Mouse (Mus musculus) embryonic facial prominence, embryonic 15.5 days (tissue): ENCODE data around the gene Hmgcl. TPM values are rescaled to one million over a fixed set of nuclear protein-coding genes. Genes with fewer than 3 reads are reported as not detected.
"Not testable (repeated sequence)": the region's sequence is repeated elsewhere in the genome, so short reads cannot be mapped to it uniquely, and the experiment has no call there.

Source experiments
- ATAC-seq: fragments of 200-750 bp; cut with Nextera tagmentation; 2 replicates; pipeline ENCODE4 v1.8.0; 2017; ENCODE audit warnings: low read depth, moderate TSS enrichment; ENCODE audit not compliant: insufficient number of reproducible peaks, low FRiP score, low TSS enrichment
- H3K27ac ChIP-seq: fragments of 300-500 bp; sonication (generic); replicated peaks from 2 replicates; pipeline ENCODE4 v1.5.1; 2015; ENCODE audit warnings: mild to moderate bottlenecking, inconsistent platforms
- H3K27me3 ChIP-seq: fragments of 300-500 bp; sonication (generic); 2 replicates; pipeline ENCODE4 v1.6.1; 2015; ENCODE audit warnings: inconsistent platforms
- H3K36me3 ChIP-seq: fragments of 300-500 bp; sonication (generic); 2 replicates; pipeline ENCODE4 v1.6.1; 2015; ENCODE audit warnings: mild to moderate bottlenecking, inconsistent platforms
- H3K4me1 ChIP-seq: fragments of 300-500 bp; sonication (generic); 2 replicates; pipeline ENCODE4 v1.6.1; 2015; ENCODE audit warnings: inconsistent platforms
- H3K4me2 ChIP-seq: fragments of 300-500 bp; sonication (generic); replicated peaks from 2 replicates; pipeline ENCODE4 v1.6.1; 2015; ENCODE audit warnings: mild to moderate bottlenecking, inconsistent platforms
- H3K4me3 ChIP-seq: fragments of 300-500 bp; sonication (generic); replicated peaks from 2 replicates; pipeline ENCODE4 v1.5.1; 2015; ENCODE audit warnings: mild to moderate bottlenecking, inconsistent platforms
- H3K9ac ChIP-seq: fragments of 300-500 bp; sonication (generic); 2 replicates; pipeline ENCODE4 v1.6.1; 2015; ENCODE audit warnings: inconsistent platforms
- H3K9me3 ChIP-seq: fragments of 300-500 bp; sonication (generic); replicated peaks from 2 replicates; pipeline ENCODE4 v1.6.1; 2016; ENCODE audit warnings: inconsistent platforms
- WGBS: fragments of 180-500 bp; shearing (Covaris S2); methylation state at CpG from one replicate; pipeline ENCODE4 v1.1.7; 2015; 5-methylcytosine and 5-hydroxymethylcytosine counted together
- polyA plus RNA-seq: library from polyadenylated mRNA; unstranded; fragments of >200 nt; fragmentation: Nextera tagmentation; extraction: Ambion mirVana; gene quantifications from 2 replicates; pipeline ENCODE4 v1.2.1, GENCODE M21; 2015

The Hmgcl gene
- polyA plus RNA-seq, 1 experiment from 2014 or later: 78.2 TPM

- H3K27me3 ChIP-seq: no peaks in the 10 kb centered on the region
- H3K36me3 ChIP-seq: peaks cover 58% of the 10 kb centered on the region
- H3K27ac ChIP-seq: peak overlapping the region; percentile 78
- peak; percentile 58 for ATAC-seq
- peak overlapping the region; percentile 94 for H3K4me2 ChIP-seq
- WGBS: under 1% methylated on average over 35 of the region's 35 CpGs
- peak overlapping the region; percentile 99 for H3K4me3 ChIP-seq
- peaks cover 22% of the 10 kb centered on the region for H3K4me1 ChIP-seq
- H3K9ac ChIP-seq: peak overlapping the region; percentile 90
- no peaks in the 10 kb centered on the region for H3K9me3 ChIP-seq
These were observed 25.7 kb downstream of the Hmgcl start for GRCm38 (mm10) chr4:135971805-135972555.

GRCm38 (mm10) chr4:135972556-135972906, 26.3 kb downstream of the Hmgcl start, which contains the start of gene Lypla2:
TSS of gene Lypla2 (minus strand) at chr4:135972626.
- peak within 1 kb of the TSS; percentile 90 for H3K9ac ChIP-seq
- peak within 1 kb of the TSS; percentile 99 for H3K4me3 ChIP-seq
- peaks cover 56% of the 10 kb centered on the region for H3K36me3 ChIP-seq
- peak within 1 kb of the TSS; percentile 94 for H3K4me2 ChIP-seq
- peak within 1 kb of the TSS; percentile 78 for H3K27ac ChIP-seq
- H3K27me3 ChIP-seq: no peaks in the 10 kb centered on the region
- peak; percentile 70 for ATAC-seq
- WGBS: 2% methylated on average over 19 of the region's 19 CpGs
- H3K4me1 ChIP-seq: peaks cover 22% of the 10 kb centered on the region
- H3K9me3 ChIP-seq: no peaks in the 10 kb centered on the region

GRCm38 (mm10) chr4:135972911-135973811, 26.9 kb downstream of the Hmgcl start:
- Histone ChIP-seq H3K4me2 (peak overlapping the region; percentile 94), H3K9me3 (no peaks in the 10 kb centered on the region), H3K36me3 (peaks cover 50% of the 10 kb centered on the region), H3K4me1 (peaks cover 22% of the 10 kb centered on the region), H3K27ac (peak overlapping the region; percentile 78; the same call in 1 of the 2 replicates), H3K9ac (no peak overlapping the region), H3K27me3 (no peaks in the 10 kb centered on the region), H3K4me3 (peak overlapping the region; percentile 99)
- WGBS: 75% methylated on average over 13 of the region's 13 CpGs
- no peak for ATAC-seq

- no peak overlapping the region for H3K4me3 ChIP-seq
- no peak overlapping the region for H3K27ac ChIP-seq
- H3K4me1 ChIP-seq: peaks cover 10% of the 10 kb centered on the region
- WGBS: 93% methylated on average over 12 of the region's 12 CpGs
- ATAC-seq: no peak
- no peaks in the 10 kb centered on the region for H3K27me3 ChIP-seq
- H3K9me3 ChIP-seq: no peaks in the 10 kb centered on the region
- H3K36me3 ChIP-seq: peaks cover 38% of the 10 kb centered on the region
- no peak overlapping the region for H3K4me2 ChIP-seq
- H3K9ac ChIP-seq: no peak overlapping the region
These were observed 29.9 kb downstream of the Hmgcl start for GRCm38 (mm10) chr4:135976146-135976545.

GRCm38 (mm10) chr4:135980223-135980622, 34.0 kb downstream of the Hmgcl start:
- ATAC-seq, H3K9ac ChIP-seq, H3K27ac ChIP-seq, H3K9me3 ChIP-seq, H3K4me2 ChIP-seq, H3K4me3 ChIP-seq, H3K27me3 ChIP-seq, H3K4me1 ChIP-seq: not testable (repeated sequence)
- peaks cover 57% of the 10 kb centered on the region for H3K36me3 ChIP-seq
- 93% methylated on average over 5 of the region's 5 CpGs for WGBS

- no peak overlapping the region for H3K4me2 ChIP-seq
- H3K4me1 ChIP-seq: peaks cover 14% of the 10 kb centered on the region
- 40% methylated on average over 7 of the region's 7 CpGs for WGBS
- H3K27me3 ChIP-seq: no peaks in the 10 kb centered on the region
- no peak overlapping the region for H3K9ac ChIP-seq
- H3K4me3 ChIP-seq: no peak overlapping the region
- 0 out of 2 replicates have a peak overlapping the region, but pooled peaks have one; percentile 5 for H3K27ac ChIP-seq
- no peak for ATAC-seq
- peaks cover 44% of the 10 kb centered on the region for H3K36me3 ChIP-seq
- no peaks in the 10 kb centered on the region for H3K9me3 ChIP-seq
These were observed 35.3 kb downstream of the Hmgcl start for GRCm38 (mm10) chr4:135981524-135982063.

- 87% methylated on average over 5 of the region's 5 CpGs for WGBS
- Histone ChIP-seq H3K4me1 (peaks cover 18% of the 10 kb centered on the region), H3K27me3 (no peaks in the 10 kb centered on the region), H3K36me3 (peaks cover 27% of the 10 kb centered on the region), H3K27ac (no peak overlapping the region), H3K4me2 (no peak overlapping the region), H3K4me3 (no peak overlapping the region), H3K9me3 (no peaks in the 10 kb centered on the region), H3K9ac (no peak overlapping the region)
- ATAC-seq: no peak
These were observed 38.3 kb downstream of the Hmgcl start for GRCm38 (mm10) chr4:135984556-135984955.

- Histone ChIP-seq H3K4me2 (peak overlapping the region; percentile 71; the same call in 1 of the 2 replicates), H3K9ac (no peak overlapping the region), H3K4me1 (peaks cover 18% of the 10 kb centered on the region), H3K9me3 (no peaks in the 10 kb centered on the region), H3K27me3 (no peaks in the 10 kb centered on the region), H3K36me3 (peaks cover 27% of the 10 kb centered on the region), H3K27ac (no peak overlapping the region), H3K4me3 (no peak overlapping the region)
- ATAC-seq: no peak
- WGBS: 84% methylated on average over 5 of the region's 5 CpGs
These were observed 38.9 kb downstream of the Hmgcl start for GRCm38 (mm10) chr4:135985193-135985592.

GRCm38 (mm10) chr4:135985769-135986168, 39.5 kb downstream of the Hmgcl start:
- no peaks in the 10 kb centered on the region for H3K27me3 ChIP-seq
- peak overlapping the region; percentile 71 for H3K4me2 ChIP-seq
- peaks cover 27% of the 10 kb centered on the region for H3K36me3 ChIP-seq
- peaks cover 18% of the 10 kb centered on the region for H3K4me1 ChIP-seq
- H3K9me3 ChIP-seq: no peaks in the 10 kb centered on the region
- ATAC-seq: no peak
- no peak overlapping the region for H3K27ac ChIP-seq
- 85% methylated on average over 7 of the region's 7 CpGs for WGBS
- no peak overlapping the region for H3K9ac ChIP-seq
- H3K4me3 ChIP-seq: peak overlapping the region; percentile 97

- Histone ChIP-seq H3K4me2 (peak overlapping the region; percentile 71), H3K4me3 (peak overlapping the region; percentile 97), H3K27me3 (no peaks in the 10 kb centered on the region), H3K9ac (peak overlapping the region; percentile 91), H3K27ac (peak overlapping the region; percentile 90), H3K4me1 (peaks cover 18% of the 10 kb centered on the region), H3K9me3 (no peaks in the 10 kb centered on the region), H3K36me3 (peaks cover 27% of the 10 kb centered on the region)
- ATAC-seq: no peak; the same call in 1 of the 2 replicates
- WGBS: 4% methylated on average over 23 of the region's 23 CpGs
These were observed 40.2 kb downstream of the Hmgcl start for GRCm38 (mm10) chr4:135986301-135986942.
